Mouse (Mus musculus): ENCODE data around the gene Creb3l1. TPM values are rescaled to one million over a fixed set of nuclear protein-coding genes. Genes with fewer than 3 reads are reported as not detected.

Creb3l1 gene
- 0.63 TPM in 2 replicates for polyA plus RNA-seq (2015; fragmentation: Nextera tagmentation; extraction: Ambion mirVana)

GRCm38 (mm10) chr2:92024274-92024672 lies at the start of gene Creb3l1:
Creb3l1 (minus strand) TSS chr2:92024502.
- peak within 1 kb of the TSS; percentile 61 for H3K4me3 ChIP-seq (ENCODE audit: low read depth, low read length)
- H3K9ac ChIP-seq (replicated peaks), result peak within 1 kb of the TSS; percentile 44
- H3K27ac ChIP-seq (ENCODE audit: low read depth), result no peak within 1 kb of the TSS
- WGBS (ENCODE audit: insufficient replicate concordance), result 1% methylated on average over 26 of the region's 27 CpGs
- H3K4me1 ChIP-seq (ENCODE audit: insufficient read depth), result peaks cover 7% of the 10 kb centered on the region
- H3K9me3 ChIP-seq (ENCODE audit: low read length), result no peaks in the 10 kb centered on the region
- peak; percentile 40; the same call in 1 of the 2 replicates for ATAC-seq
- TF ChIP-seq CTCF (IDR thresholded peaks at IDR 0.05; ENCODE audit: low read depth) (no peak), EP300 (IDR thresholded peaks at IDR 0.05; ENCODE audit: low read depth) (no peak)
- peak within 1 kb of the TSS; percentile 93 for H3K4me2 ChIP-seq (ENCODE audit: low read depth, low read length)
- H3K27me3 ChIP-seq (ENCODE audit: insufficient read depth, low read length), result peaks cover 26% of the 10 kb centered on the region
- no peaks in the 10 kb centered on the region for H3K36me3 ChIP-seq (replicated peaks; ENCODE audit: insufficient read depth, low read length)
- peak; percentile 64 for DNase-seq

- no peak for ATAC-seq
- no peak overlapping the region for H3K27ac ChIP-seq (ENCODE audit: low read depth)
- H3K4me2 ChIP-seq (ENCODE audit: low read depth, low read length), result no peak overlapping the region
- no peaks in the 10 kb centered on the region for H3K4me1 ChIP-seq (ENCODE audit: insufficient read depth)
- no peak overlapping the region for H3K9ac ChIP-seq (replicated peaks)
- no peaks in the 10 kb centered on the region for H3K27me3 ChIP-seq (ENCODE audit: insufficient read depth, low read length)
- TF ChIP-seq EP300 (IDR thresholded peaks at IDR 0.05; ENCODE audit: low read depth) (no peak), CTCF (IDR thresholded peaks at IDR 0.05; ENCODE audit: low read depth) (no peak)
- H3K9me3 ChIP-seq (ENCODE audit: low read length), result no peaks in the 10 kb centered on the region
- no peak for DNase-seq
- 73% methylated on average over 4 of the region's 4 CpGs for WGBS (ENCODE audit: insufficient replicate concordance)
- no peaks in the 10 kb centered on the region for H3K36me3 ChIP-seq (replicated peaks; ENCODE audit: insufficient read depth, low read length)
- no peak overlapping the region for H3K4me3 ChIP-seq (ENCODE audit: low read depth, low read length)
These were observed 46.8 kb upstream of the Creb3l1 start for GRCm38 (mm10) chr2:92071143-92071542.

DNA sequence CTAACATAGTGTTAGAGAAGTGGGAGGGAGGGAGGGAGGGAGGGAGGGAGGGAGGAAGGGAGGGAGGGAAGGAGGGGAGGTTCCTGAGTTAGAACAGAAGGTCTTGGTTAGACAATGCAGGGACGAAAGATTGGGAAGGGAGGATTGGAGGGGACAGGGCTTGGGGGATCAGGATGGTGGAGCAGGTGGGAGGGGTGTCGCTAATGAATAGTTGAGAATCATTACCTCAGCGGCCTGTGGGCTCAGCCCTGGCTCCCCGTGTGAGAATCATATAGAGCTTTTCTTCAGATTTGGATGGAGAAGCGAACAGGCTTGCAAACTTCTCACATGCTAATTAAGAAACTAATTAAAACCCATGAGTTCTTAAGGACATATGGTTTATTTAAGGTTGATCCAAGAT lies 45.3 kb upstream of the Creb3l1 start:
- no peak overlapping the region for H3K9ac ChIP-seq (replicated peaks)
- H3K4me1 ChIP-seq (ENCODE audit: insufficient read depth), result 0 out of 2 replicates have a peak, but pooled peaks cover 2% of the 10 kb centered on the region
- no peak overlapping the region for H3K4me2 ChIP-seq (ENCODE audit: low read depth, low read length)
- H3K4me3 ChIP-seq (ENCODE audit: low read depth, low read length), result no peak overlapping the region
- no peak for ATAC-seq
- WGBS (ENCODE audit: insufficient replicate concordance), result 54% methylated on average over 5 of the region's 5 CpGs
- no peak overlapping the region for H3K27ac ChIP-seq (ENCODE audit: low read depth)
- no peaks in the 10 kb centered on the region for H3K36me3 ChIP-seq (replicated peaks; ENCODE audit: insufficient read depth, low read length)
- H3K27me3 ChIP-seq (ENCODE audit: insufficient read depth, low read length), result no peaks in the 10 kb centered on the region
- H3K9me3 ChIP-seq (ENCODE audit: low read length), result no peaks in the 10 kb centered on the region
- no peak for DNase-seq
- TF ChIP-seq CTCF (IDR thresholded peaks at IDR 0.05; ENCODE audit: low read depth), result no peak
- TF ChIP-seq EP300 (IDR thresholded peaks at IDR 0.05; ENCODE audit: low read depth), result no peak

DNA sequence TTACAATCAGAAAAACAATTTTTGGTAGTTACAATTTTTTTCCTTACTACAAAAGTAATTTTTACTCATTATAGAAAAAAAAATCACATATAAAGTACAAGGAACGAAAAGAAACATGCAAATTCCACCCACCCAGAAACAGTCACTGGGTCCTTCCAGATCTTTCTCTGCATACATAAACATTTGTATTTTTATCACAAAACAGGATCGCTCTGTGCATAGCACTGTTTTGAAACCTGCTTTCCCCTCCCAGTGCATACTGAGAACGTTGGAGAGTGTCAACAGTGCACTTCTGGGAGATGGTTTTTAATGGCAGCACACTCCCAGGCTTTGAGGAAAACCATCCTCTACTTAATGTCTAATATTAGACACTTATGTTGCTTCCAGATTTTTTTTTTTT lies 43.3 kb upstream of the Creb3l1 start:
- 53% methylated on average over 3 of the region's 3 CpGs for WGBS (ENCODE audit: insufficient replicate concordance)
- no peak for TF ChIP-seq EP300 (IDR thresholded peaks at IDR 0.05; ENCODE audit: low read depth)
- no peak for TF ChIP-seq CTCF (IDR thresholded peaks at IDR 0.05; ENCODE audit: low read depth)
- no peaks in the 10 kb centered on the region for H3K36me3 ChIP-seq (replicated peaks; ENCODE audit: insufficient read depth, low read length)
- H3K27me3 ChIP-seq (ENCODE audit: insufficient read depth, low read length), result no peaks in the 10 kb centered on the region
- H3K4me1 ChIP-seq (ENCODE audit: insufficient read depth), result 0 out of 2 replicates have a peak, but pooled peaks cover 2% of the 10 kb centered on the region
- no peak overlapping the region for H3K9ac ChIP-seq (replicated peaks)
- no peaks in the 10 kb centered on the region for H3K9me3 ChIP-seq (ENCODE audit: low read length)
- no peak overlapping the region for H3K4me3 ChIP-seq (ENCODE audit: low read depth, low read length)
- H3K27ac ChIP-seq (ENCODE audit: low read depth), result no peak overlapping the region
- no peak for ATAC-seq
- no peak for DNase-seq
- H3K4me2 ChIP-seq (ENCODE audit: low read depth, low read length), result no peak overlapping the region

GRCm38 (mm10) chr2:92066899-92067298 lies 42.6 kb upstream of the Creb3l1 start:
- Histone ChIP-seq H3K36me3 (replicated peaks; ENCODE audit: insufficient read depth, low read length) (no peaks in the 10 kb centered on the region), H3K27me3 (ENCODE audit: insufficient read depth, low read length) (no peaks in the 10 kb centered on the region), H3K27ac (ENCODE audit: low read depth) (no peak overlapping the region), H3K9me3 (ENCODE audit: low read length) (no peaks in the 10 kb centered on the region), H3K4me3 (ENCODE audit: low read depth, low read length) (no peak overlapping the region), H3K9ac (replicated peaks) (no peak overlapping the region), H3K4me1 (ENCODE audit: insufficient read depth) (0 out of 2 replicates have a peak, but pooled peaks cover 2% of the 10 kb centered on the region), H3K4me2 (ENCODE audit: low read depth, low read length) (no peak overlapping the region)
- no peak for ATAC-seq
- no peak for DNase-seq
- 62% methylated on average over 1 of the region's 1 CpGs for WGBS (ENCODE audit: insufficient replicate concordance)
- TF ChIP-seq CTCF (IDR thresholded peaks at IDR 0.05; ENCODE audit: low read depth), result no peak
- TF ChIP-seq EP300 (IDR thresholded peaks at IDR 0.05; ENCODE audit: low read depth), result no peak

GRCm38 (mm10) chr2:92065938-92066337 lies 41.6 kb upstream of the Creb3l1 start:
- 60% methylated on average over 6 of the region's 6 CpGs for WGBS (ENCODE audit: insufficient replicate concordance)
- Histone ChIP-seq H3K4me1 (ENCODE audit: insufficient read depth) (0 out of 2 replicates have a peak, but pooled peaks cover 2% of the 10 kb centered on the region), H3K27me3 (ENCODE audit: insufficient read depth, low read length) (peaks cover 4% of the 10 kb centered on the region; the same call in 1 of the 2 replicates), H3K4me2 (ENCODE audit: low read depth, low read length) (no peak overlapping the region), H3K36me3 (replicated peaks; ENCODE audit: insufficient read depth, low read length) (no peaks in the 10 kb centered on the region), H3K9ac (replicated peaks) (no peak overlapping the region), H3K4me3 (ENCODE audit: low read depth, low read length) (no peak overlapping the region), H3K27ac (ENCODE audit: low read depth) (no peak overlapping the region), H3K9me3 (ENCODE audit: low read length) (no peaks in the 10 kb centered on the region)
- DNase-seq (no peak), ATAC-seq (peak; percentile 67)
- TF ChIP-seq CTCF (IDR thresholded peaks at IDR 0.05; ENCODE audit: low read depth) (no peak), EP300 (IDR thresholded peaks at IDR 0.05; ENCODE audit: low read depth) (no peak)

Measured in liver, postnatal 0 days (tissue).